Mouse (Mus musculus) kidney, embryonic 15.5 days (tissue): ENCODE measurements at regions not wholly inside any gene's neighbourhood (a gene's known extent, or its start where the extent isn't known, plus 50 kb on each side); places are given as distances from the start of the nearest gene placed in this dataset. TPM values are rescaled to one million over a fixed set of nuclear protein-coding genes. Genes with fewer than 3 reads are reported as not detected.

ENCODE experiments used
- ATAC-seq: fragments of 200-750 bp; cut with Nextera tagmentation; replicated peaks from 2 replicates; pipeline ENCODE4 v1.8.0; 2017; ENCODE audit warnings: moderate TSS enrichment; ENCODE audit not compliant: low FRiP score
- H3K27ac ChIP-seq: fragments of 300-500 bp; sonication (generic); 2 replicates; pipeline ENCODE4 v1.5.1; 2015; ENCODE audit warnings: mild to moderate bottlenecking, inconsistent platforms
- H3K27me3 ChIP-seq: fragments of 300-500 bp; sonication (generic); 2 replicates; pipeline ENCODE4 v1.6.1; 2015; ENCODE audit warnings: inconsistent platforms
- H3K36me3 ChIP-seq: fragments of 300-500 bp; sonication (generic); 2 replicates; pipeline ENCODE4 v1.6.1; 2015; ENCODE audit warnings: inconsistent platforms
- H3K4me1 ChIP-seq: fragments of 300-500 bp; sonication (generic); 2 replicates; pipeline ENCODE4 v1.6.1; 2015; ENCODE audit warnings: inconsistent platforms
- H3K4me2 ChIP-seq: fragments of 300-500 bp; sonication (generic); 2 replicates; pipeline ENCODE4 v1.6.1; 2015; ENCODE audit warnings: moderate library complexity, mild to moderate bottlenecking, inconsistent platforms
- H3K4me3 ChIP-seq: fragments of 300-500 bp; sonication (generic); replicated peaks from 2 replicates; pipeline ENCODE4 v1.5.1; 2015; ENCODE audit warnings: mild to moderate bottlenecking, inconsistent platforms
- H3K9ac ChIP-seq: fragments of 300-500 bp; sonication (generic); 2 replicates; pipeline ENCODE4 v1.6.1; 2015; ENCODE audit warnings: mild to moderate bottlenecking, inconsistent platforms
- H3K9me3 ChIP-seq: fragments of 300-500 bp; sonication (generic); replicated peaks from 2 replicates; pipeline ENCODE4 v1.6.1; 2016; ENCODE audit warnings: inconsistent platforms
- WGBS: fragments of 180-500 bp; shearing (Covaris S2); methylation state at CpG from one replicate; pipeline ENCODE4 v1.1.7; 2015; ENCODE audit warnings: mixed read lengths; 5-methylcytosine and 5-hydroxymethylcytosine counted together
- microRNA-seq: library from miRNA; unstranded; fragments of <30 nt; microRNA quantifications from one replicate; pipeline ENCODE4, GENCODE M21; 2016

DNA sequence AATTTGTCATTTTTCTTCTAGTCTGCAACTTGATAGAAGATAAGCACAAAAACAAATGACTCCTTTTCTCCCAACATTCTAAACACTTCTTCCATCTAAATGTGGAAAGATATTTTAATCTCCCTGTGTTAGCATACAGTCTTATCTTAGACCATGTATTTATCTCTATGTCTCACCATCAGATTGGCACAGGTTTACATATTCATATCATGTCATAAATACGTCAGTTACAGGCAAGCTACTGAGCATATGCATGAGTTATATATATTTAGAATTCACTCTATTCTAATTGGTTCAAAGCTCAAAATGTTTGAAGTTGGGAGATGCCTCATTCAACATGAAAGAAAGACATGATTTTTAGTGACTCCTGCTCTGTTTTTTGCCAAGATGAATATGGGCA is 405.6 kb upstream of the Fat1 start:
- H3K36me3 ChIP-seq: no peaks in the 10 kb centered on the region
- no peaks in the 10 kb centered on the region for H3K9me3 ChIP-seq
- H3K4me2 ChIP-seq: no peak overlapping the region
- H3K4me3 ChIP-seq: no peak overlapping the region
- H3K27ac ChIP-seq: no peak overlapping the region
- no peak overlapping the region for H3K9ac ChIP-seq
- no peak for ATAC-seq
- WGBS: 83% methylated on average over 1 of the region's 1 CpGs
- H3K4me1 ChIP-seq: no peaks in the 10 kb centered on the region
- H3K27me3 ChIP-seq: no peaks in the 10 kb centered on the region

DNA sequence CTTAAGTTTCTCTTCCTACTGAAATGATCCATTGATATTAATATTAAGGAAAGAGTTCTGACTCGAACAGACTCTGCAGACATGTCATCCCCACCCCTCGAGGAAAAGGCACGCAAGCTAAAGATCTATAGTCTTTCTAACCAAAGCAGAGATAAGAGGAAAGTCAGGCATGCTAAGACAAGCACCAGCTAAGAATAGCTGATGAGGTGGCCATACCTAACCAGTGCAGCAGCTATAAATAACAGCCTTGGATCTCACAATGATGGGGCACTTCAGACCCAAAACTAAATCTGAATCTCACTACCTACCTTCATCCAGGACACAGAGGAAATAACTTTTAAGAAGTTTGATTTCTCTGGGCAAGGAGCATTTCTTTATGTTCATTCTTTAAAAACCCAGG is 386.4 kb upstream of the Fat1 start:
- WGBS: 83% methylated on average over 3 of the region's 3 CpGs
- Histone ChIP-seq H3K27me3 (no peaks in the 10 kb centered on the region), H3K36me3 (no peaks in the 10 kb centered on the region), H3K9ac (no peak overlapping the region), H3K4me2 (no peak overlapping the region), H3K9me3 (no peaks in the 10 kb centered on the region), H3K27ac (no peak overlapping the region), H3K4me1 (no peaks in the 10 kb centered on the region), H3K4me3 (no peak overlapping the region)
- no peak for ATAC-seq

DNA sequence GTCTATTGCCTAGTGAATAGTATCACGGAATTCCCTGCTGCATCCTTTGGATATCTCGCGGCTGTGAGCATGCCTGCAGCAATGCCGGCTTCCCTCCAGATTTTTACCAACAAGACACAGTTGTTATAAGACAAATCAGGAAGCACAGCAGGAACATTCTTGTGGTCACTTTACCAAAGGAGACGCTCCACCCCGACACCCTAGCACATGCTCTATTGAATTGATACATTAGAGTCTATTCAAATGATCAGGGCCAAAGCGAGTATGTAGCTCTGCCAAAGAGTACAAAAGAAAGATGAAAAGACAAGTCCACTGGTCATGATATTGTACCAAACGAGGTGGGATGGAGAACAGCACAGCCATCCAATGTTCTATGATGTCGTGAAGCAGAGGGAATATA is 376.1 kb upstream of the Fat1 start:
- WGBS: 92% methylated on average over 9 of the region's 9 CpGs
- Histone ChIP-seq H3K4me3 (no peak overlapping the region), H3K36me3 (no peaks in the 10 kb centered on the region)

DNA sequence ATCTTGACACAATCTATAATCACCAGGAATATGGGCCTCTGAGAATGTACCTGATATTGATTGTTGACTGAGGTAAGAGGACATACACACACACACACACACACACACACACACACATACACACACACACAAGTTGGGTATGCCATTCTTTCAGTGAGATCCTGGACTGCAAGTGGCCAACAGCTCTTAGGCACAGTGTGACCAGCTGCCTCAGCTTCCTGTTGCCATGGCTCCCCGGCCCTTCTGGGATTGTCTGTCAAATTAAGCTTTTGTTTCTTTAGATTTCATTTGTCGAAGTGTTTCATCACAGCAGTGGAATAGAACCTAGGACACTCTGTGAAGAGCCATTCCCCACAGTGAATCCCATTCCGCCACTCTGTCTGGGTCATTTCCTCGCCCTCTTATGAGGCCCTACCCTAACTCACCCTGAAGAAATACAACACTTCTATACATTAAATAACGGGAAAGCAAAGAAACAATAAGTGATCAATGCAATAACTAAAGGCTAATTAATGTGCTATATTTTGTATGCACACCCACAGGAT is 358.9 kb upstream of the Fat1 start:
- no peaks in the 10 kb centered on the region for H3K4me1 ChIP-seq
- H3K4me2 ChIP-seq: no peak overlapping the region
- no peak overlapping the region for H3K27ac ChIP-seq
- no peaks in the 10 kb centered on the region for H3K36me3 ChIP-seq
- no peak overlapping the region for H3K4me3 ChIP-seq
- no peaks in the 10 kb centered on the region for H3K27me3 ChIP-seq
- no peak for ATAC-seq
- H3K9me3 ChIP-seq: no peaks in the 10 kb centered on the region
- H3K9ac ChIP-seq: no peak overlapping the region
- whole genome bisulfite sequencing: 79% methylated on average over 5 of the region's 5 CpGs

More for the DNA sequence above, 376.1 kb upstream of the Fat1 start:
- Histone ChIP-seq H3K4me2 (no peak overlapping the region), H3K27ac (no peak overlapping the region), H3K9ac (no peak overlapping the region), H3K9me3 (no peaks in the 10 kb centered on the region), H3K27me3 (no peaks in the 10 kb centered on the region), H3K4me1 (no peaks in the 10 kb centered on the region)
- ATAC-seq: no peak

DNA sequence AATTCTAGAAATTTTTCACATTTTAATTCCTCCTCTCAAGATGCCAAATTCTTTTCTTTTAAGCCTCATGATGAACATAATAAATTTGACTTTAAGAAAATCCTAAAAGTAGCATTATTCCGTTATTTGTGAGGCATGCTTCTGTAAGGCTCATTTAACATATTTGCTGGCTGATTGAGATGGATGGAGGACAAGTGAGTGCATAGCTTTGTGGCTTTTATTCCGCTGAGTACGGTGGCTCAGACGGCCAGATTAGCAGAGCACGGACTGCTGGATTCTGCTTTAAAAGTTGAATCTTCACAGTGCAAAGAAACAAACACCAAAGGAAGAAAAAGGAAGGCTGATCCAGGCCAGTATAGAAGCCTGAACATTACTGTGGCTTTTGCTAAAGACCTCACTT is 358.3 kb upstream of the Fat1 start:
- no peak for ATAC-seq
- Histone ChIP-seq H3K4me3 (no peak overlapping the region), H3K27ac (no peak overlapping the region), H3K4me1 (no peaks in the 10 kb centered on the region), H3K36me3 (no peaks in the 10 kb centered on the region), H3K27me3 (no peaks in the 10 kb centered on the region), H3K9ac (no peak overlapping the region), H3K9me3 (no peaks in the 10 kb centered on the region), H3K4me2 (no peak overlapping the region)
- 76% methylated on average over 5 of the region's 5 CpGs for WGBS

Small RNA genes in the stretch of these regions (microRNA-seq; reads per million reads assigned to microRNA genes)
- not detected for gene Gm26241
